In the genomic region with DNA sequence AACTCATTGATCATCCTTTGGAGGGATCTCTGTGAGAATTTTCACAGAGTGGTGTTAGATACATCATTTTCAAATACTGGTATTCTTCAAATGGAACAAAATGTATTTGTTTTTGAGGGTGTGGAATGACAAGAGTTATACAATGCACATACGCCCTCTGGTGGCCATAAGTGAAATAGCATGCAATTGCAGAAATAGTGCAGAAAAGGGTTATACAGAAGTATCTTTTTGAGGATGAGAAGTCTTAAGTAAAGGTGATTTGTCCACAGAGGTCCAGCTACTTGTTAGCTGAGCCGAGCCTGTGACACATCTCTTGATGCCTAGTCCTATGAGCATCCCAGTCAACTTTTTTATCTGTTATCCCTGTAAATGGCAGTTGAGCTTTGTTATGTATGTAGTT, we compare ENCODE assay signal across 8 mouse cellular contexts.
DNase-seq lines count a peak whose midpoint lies in the region; ATAC-seq and TF ChIP-seq lines count a peak whose summit lies in the region.

No protein-coding gene starts in this region.

- H3K9ac ChIP-seq in forebrain, embryonic 15.5 days (replicated peaks): no peak overlapping the region
- no peak overlapping the region for H3K9ac ChIP-seq in forebrain, embryonic 12.5 days
- H3K9ac ChIP-seq in limb, embryonic 14.5 days (ENCODE audit: low read depth, low read length, severe bottlenecking): no peak overlapping the region
- H3K9ac ChIP-seq in midbrain, postnatal 0 days (replicated peaks; ENCODE audit: low read length, poor library complexity, severe bottlenecking): no peak overlapping the region

- peak; percentile 65 for DNase-seq in limb, embryonic 14.5 days (ENCODE audit: low spot score)
- DNase-seq in limb, embryonic 10.5 days (ENCODE audit: low spot score): no peak
- DNase-seq in G1E (ENCODE audit: low spot score): no peak
- DNase-seq in embryo, embryonic 9.5 days (ENCODE audit: extremely low spot score): peak; percentile 4
- peak; percentile 64 for DNase-seq in midbrain, postnatal 0 days (ENCODE audit: low spot score)
- DNase-seq in urinary bladder, postnatal 14 days (ENCODE audit: low spot score): no peak

- H3K36me3 ChIP-seq in forebrain, embryonic 15.5 days: no peaks in the 10 kb centered on the region
- no peaks in the 10 kb centered on the region for H3K36me3 ChIP-seq in forebrain, embryonic 12.5 days (replicated peaks)
- H3K36me3 ChIP-seq in limb, embryonic 14.5 days (ENCODE audit: control insufficient read depth, insufficient read depth, low read length): no peaks in the 10 kb centered on the region
- H3K36me3 ChIP-seq in limb, embryonic 10.5 days: no peaks in the 10 kb centered on the region
- no peaks in the 10 kb centered on the region for H3K36me3 ChIP-seq in G1E (replicated peaks)
- H3K36me3 ChIP-seq in midbrain, postnatal 0 days (ENCODE audit: insufficient read depth, low read length): no peaks in the 10 kb centered on the region

- WGBS in forebrain, embryonic 15.5 days: 11% methylated on average over 2 of the region's 2 CpGs
- 16% methylated on average over 2 of the region's 2 CpGs for WGBS in forebrain, embryonic 12.5 days
- 21% methylated on average over 2 of the region's 2 CpGs for WGBS in limb, embryonic 14.5 days
- WGBS in limb, embryonic 10.5 days: 28% methylated on average over 2 of the region's 2 CpGs
- WGBS in midbrain, postnatal 0 days: 16% methylated on average over 2 of the region's 2 CpGs

- no peak overlapping the region for H3K4me2 ChIP-seq in forebrain, embryonic 15.5 days (replicated peaks)
- H3K4me2 ChIP-seq in forebrain, embryonic 12.5 days: no peak overlapping the region
- no peak overlapping the region for H3K4me2 ChIP-seq in limb, embryonic 14.5 days (replicated peaks; ENCODE audit: low read depth, low read length, severe bottlenecking)
- H3K4me2 ChIP-seq in midbrain, postnatal 0 days (ENCODE audit: low read depth, low read length, poor library complexity, severe bottlenecking): no peak overlapping the region

- H3K27ac ChIP-seq in forebrain, embryonic 15.5 days (replicated peaks): no peak overlapping the region
- no peak overlapping the region for H3K27ac ChIP-seq in forebrain, embryonic 12.5 days
- H3K27ac ChIP-seq in limb, embryonic 14.5 days (replicated peaks; ENCODE audit: low read depth, low read length): no peak overlapping the region
- no peak overlapping the region for H3K27ac ChIP-seq in limb, embryonic 10.5 days
- H3K27ac ChIP-seq in midbrain, postnatal 0 days (ENCODE audit: low read depth, low read length): no peak overlapping the region

- H3K4me3 ChIP-seq in forebrain, embryonic 15.5 days: no peak overlapping the region
- no peak overlapping the region for H3K4me3 ChIP-seq in forebrain, embryonic 12.5 days (replicated peaks)
- no peak overlapping the region for H3K4me3 ChIP-seq in limb, embryonic 14.5 days (replicated peaks; ENCODE audit: low read length)
- H3K4me3 ChIP-seq in limb, embryonic 10.5 days: no peak overlapping the region
- no peak overlapping the region for H3K4me3 ChIP-seq in G1E (ENCODE audit: low read depth, low read length)
- no peak overlapping the region for H3K4me3 ChIP-seq in midbrain, postnatal 0 days (ENCODE audit: low read depth, low read length)

- no peaks in the 10 kb centered on the region for H3K27me3 ChIP-seq in forebrain, embryonic 15.5 days
- no peaks in the 10 kb centered on the region for H3K27me3 ChIP-seq in forebrain, embryonic 12.5 days
- H3K27me3 ChIP-seq in limb, embryonic 14.5 days (ENCODE audit: control insufficient read depth, insufficient read depth, low read length): no peaks in the 10 kb centered on the region
- no peaks in the 10 kb centered on the region for H3K27me3 ChIP-seq in limb, embryonic 10.5 days (ENCODE audit: low read depth, poor library complexity, severe bottlenecking)
- no peaks in the 10 kb centered on the region for H3K27me3 ChIP-seq in G1E (ENCODE audit: insufficient read depth, low read length)
- H3K27me3 ChIP-seq in midbrain, postnatal 0 days (ENCODE audit: insufficient read depth, low read length): no peaks in the 10 kb centered on the region

- H3K4me1 ChIP-seq in forebrain, embryonic 15.5 days: no peaks in the 10 kb centered on the region
- no peaks in the 10 kb centered on the region for H3K4me1 ChIP-seq in forebrain, embryonic 12.5 days
- H3K4me1 ChIP-seq in limb, embryonic 14.5 days (ENCODE audit: control insufficient read depth, insufficient read depth, low read length): no peaks in the 10 kb centered on the region
- no peaks in the 10 kb centered on the region for H3K4me1 ChIP-seq in limb, embryonic 10.5 days
- no peaks in the 10 kb centered on the region for H3K4me1 ChIP-seq in G1E (ENCODE audit: insufficient read depth, low read depth, low read length)
- no peaks in the 10 kb centered on the region for H3K4me1 ChIP-seq in midbrain, postnatal 0 days (ENCODE audit: insufficient read depth, low read length)

- 0 out of 2 replicates have a peak, but pooled peaks have one; percentile 53 for ATAC-seq in forebrain, embryonic 15.5 days (replicated peaks)
- no peak for ATAC-seq in forebrain, embryonic 12.5 days (ENCODE audit: low FRiP score)
- ATAC-seq in limb, embryonic 14.5 days (ENCODE audit: low FRiP score, low read depth): no peak
- ATAC-seq in G1E (ENCODE audit: extremely low read depth, insufficient number of reproducible peaks, low FRiP score, poor library complexity, severe bottlenecking): no peak
- ATAC-seq in midbrain, postnatal 0 days (ENCODE audit: low FRiP score): 0 out of 2 replicates have a peak, but pooled peaks have one; percentile 16

- TF ChIP-seq POLR2A in limb, embryonic 14.5 days (IDR thresholded peaks at IDR 0.05; ENCODE audit: borderline replicate concordance, extremely low read depth, insufficient read depth, insufficient read length): no peak

- TF ChIP-seq CTCF in G1E (IDR thresholded peaks at IDR 0.05; ENCODE audit: low read depth, low read length): peak; percentile 24; the same call in 1 of the 2 replicates
- TF ChIP-seq CTCF in midbrain, postnatal 0 days (IDR thresholded peaks at IDR 0.05): peak; percentile 88

- H3K9me3 ChIP-seq in forebrain, embryonic 15.5 days: no peaks in the 10 kb centered on the region
- no peaks in the 10 kb centered on the region for H3K9me3 ChIP-seq in forebrain, embryonic 12.5 days
- no peaks in the 10 kb centered on the region for H3K9me3 ChIP-seq in limb, embryonic 14.5 days (ENCODE audit: control insufficient read depth, low read length)
- no peaks in the 10 kb centered on the region for H3K9me3 ChIP-seq in limb, embryonic 10.5 days (replicated peaks)
- no peaks in the 10 kb centered on the region for H3K9me3 ChIP-seq in G1E (replicated peaks)
- no peaks in the 10 kb centered on the region for H3K9me3 ChIP-seq in midbrain, postnatal 0 days (ENCODE audit: low read length)

Comparison
In these comparisons a context has a peak if more than half of its experiments do, and no peak if none do; other contexts are left out.
1. ATAC-seq: peak in forebrain, embryonic 15.5 days (single experiment) and midbrain, postnatal 0 days (single experiment); none in forebrain, embryonic 12.5 days (single experiment), limb, embryonic 14.5 days (single experiment) and G1E (single experiment).
2. DNase-seq: peak in limb, embryonic 14.5 days (single experiment), embryo, embryonic 9.5 days (single experiment) and midbrain, postnatal 0 days (single experiment); none in limb, embryonic 10.5 days (single experiment), G1E (single experiment) and urinary bladder, postnatal 14 days (single experiment).